Mouse (Mus musculus) left cerebral cortex, postnatal 10 days (tissue): ENCODE results near the gene Tmem102. TPM values are rescaled to one million over a fixed set of nuclear protein-coding genes. Genes with fewer than 3 reads are reported as not detected.

Source experiments
- DNase-seq, 2 experiments: peaks; one replicate each; pipeline ENCODE4 v3.0.0; 2021 to 2022; ENCODE audit warnings: low spot score in 2 of 2, mixed read lengths in 1 of 2; ENCODE audit errors: extremely low spot score in 1 of 2
- intact Hi-C: fragments of 180-260 bp; cut with DNase I; formaldehyde crosslinking; loops from one replicate; pipeline ENCODE4 v1.15.1; 2025
- total RNA-seq, 2 experiments: library from RNA; stranded (reverse); gene quantifications; 2 replicates each; pipeline ENCODE4 v1.2.3; 2021

Tmem102 gene
- not detected for total RNA-seq

DNA sequence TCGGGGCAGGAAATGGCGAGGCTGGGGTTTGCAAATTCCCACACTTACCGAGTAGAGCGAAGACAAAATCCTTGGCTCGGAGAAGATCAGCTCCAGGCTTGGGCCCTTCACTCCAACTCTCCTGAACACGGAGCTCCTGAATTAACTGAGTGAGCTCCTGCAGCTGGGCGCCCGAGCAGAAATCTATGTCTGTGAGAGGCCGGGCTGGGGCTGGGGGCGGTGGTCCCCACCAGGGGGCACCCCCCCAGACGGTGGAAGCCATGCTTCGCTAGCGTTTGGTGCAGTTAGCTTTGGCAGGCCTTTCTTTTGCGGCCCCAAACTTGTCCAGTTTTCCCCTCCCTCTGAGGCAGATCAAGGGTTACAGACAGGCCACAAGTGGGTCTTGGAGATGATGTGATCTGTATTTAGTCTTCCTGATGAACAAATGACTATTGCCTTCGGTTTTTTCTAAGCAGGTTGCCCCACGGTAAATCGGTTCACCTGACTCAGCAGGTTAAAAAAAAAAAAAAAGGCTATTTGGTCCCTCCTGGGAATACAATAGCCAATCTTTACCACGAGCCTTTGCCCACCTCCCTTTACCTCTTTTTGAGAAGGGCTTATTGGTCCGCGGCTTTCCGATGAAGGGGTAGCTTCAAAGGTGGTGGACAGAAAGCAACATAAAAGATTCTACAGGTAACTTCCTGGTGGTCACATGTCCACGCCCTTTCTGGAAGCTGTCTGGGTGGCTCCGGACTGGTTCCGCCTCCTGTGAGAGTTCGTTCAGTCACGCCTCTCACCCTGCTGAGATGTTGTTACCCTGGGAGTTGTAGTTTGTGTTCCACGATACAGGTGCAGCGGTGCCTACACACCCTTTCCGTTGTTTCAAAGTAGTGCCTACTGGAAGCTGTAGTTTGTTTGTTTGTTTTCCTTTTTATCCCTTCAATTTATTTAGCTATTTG is at the start of gene Tmem102:
Tmem102 (minus strand) TSS at position 653 of the 938 bp plus-strand sequence.
- intact Hi-C loops, result loop anchor here (5.0 kb wide), 2 partner anchors 32 to 72 kb away; partner anchors contain the start of genes Nlgn2, Tmem256 and Tmem95
- no peak for DNase-seq

DNA sequence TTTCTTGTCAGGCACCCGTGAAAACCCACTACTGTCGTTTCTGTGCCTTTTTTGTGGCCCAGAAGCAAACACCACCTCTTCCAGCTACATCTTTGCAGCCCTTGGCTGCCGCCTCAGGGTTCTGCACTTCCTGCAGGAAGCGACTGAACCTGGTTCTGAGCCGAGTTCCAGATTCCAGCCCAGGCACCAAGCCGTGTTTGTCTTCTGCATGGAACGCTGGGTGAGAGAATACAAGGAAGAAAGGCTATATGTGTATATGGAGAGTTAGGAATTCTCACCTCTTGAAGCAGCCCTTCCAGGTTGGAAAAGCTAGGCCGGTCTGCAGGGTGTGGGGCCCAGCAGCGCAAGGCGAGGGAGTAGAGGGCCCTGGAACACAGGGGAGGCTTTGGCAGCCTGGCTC is 49.3 kb upstream of the Tmem102 start:
- DNase-seq, result no peak
- intact Hi-C loops, result no loop called here

DNA sequence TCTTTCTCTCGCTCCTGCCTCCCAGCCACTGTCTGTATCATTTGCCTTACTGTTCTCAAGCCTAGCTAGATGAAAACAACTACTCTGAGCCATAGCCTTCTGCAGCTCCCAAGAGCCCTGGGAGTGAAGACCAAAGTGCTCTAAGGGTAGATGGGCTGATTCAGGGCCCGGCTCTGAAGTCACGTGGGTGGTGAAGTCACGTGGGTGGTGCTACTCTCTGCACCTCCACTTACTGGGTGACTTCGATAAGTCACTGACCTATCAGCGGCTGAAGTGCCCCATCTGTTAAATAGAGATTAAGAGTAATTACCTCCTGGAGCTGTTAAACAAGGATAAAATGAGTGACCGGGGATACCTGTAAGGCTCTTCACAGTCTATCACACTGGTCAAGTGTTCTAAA is 48.6 kb upstream of the Tmem102 start:
- DNase-seq, result no peak
- intact Hi-C loops, result no loop called here

DNA sequence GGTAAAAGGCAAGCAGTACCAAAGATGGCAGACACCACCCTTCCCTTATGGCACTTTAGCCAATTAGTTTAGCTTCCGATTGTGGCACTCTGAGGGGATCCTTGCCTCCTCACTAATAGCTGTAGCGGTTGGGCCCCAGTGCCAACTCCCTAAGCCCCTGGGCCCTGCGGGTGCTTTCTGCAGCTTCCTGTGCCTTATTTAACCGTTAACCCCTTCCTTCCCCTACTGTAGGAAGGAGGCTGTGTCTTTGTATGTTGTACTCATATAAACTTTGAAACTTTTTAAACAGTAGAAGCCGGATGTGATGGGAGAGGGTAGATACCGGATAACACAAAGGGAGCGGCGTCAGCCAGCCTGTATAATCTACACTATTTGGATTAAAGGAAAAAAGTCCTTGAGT is 45.3 kb upstream of the Tmem102 start:
- intact Hi-C loops, result no loop called here
- DNase-seq, result no peak

DNA sequence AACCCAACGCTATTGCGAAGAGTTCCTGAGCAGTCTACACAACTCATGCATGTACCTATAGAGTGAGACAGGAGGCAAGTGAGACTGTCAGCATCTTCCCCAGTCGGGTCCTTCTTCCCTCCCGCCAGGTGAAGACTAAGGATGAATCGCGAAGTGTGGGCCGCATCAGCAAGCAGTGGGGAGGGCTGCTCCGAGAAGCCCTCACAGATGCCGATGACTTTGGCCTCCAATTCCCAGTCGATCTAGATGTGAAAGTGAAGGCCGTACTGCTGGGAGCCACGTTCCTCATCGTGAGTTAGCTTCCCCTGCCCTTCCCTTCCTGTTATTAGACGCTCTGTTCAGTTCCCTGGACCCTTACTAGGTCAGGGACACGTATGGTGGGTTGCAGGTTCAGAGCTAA is 44.5 kb upstream of the Tmem102 start:
- intact Hi-C loops, result no loop called here
- no peak for DNase-seq

DNA sequence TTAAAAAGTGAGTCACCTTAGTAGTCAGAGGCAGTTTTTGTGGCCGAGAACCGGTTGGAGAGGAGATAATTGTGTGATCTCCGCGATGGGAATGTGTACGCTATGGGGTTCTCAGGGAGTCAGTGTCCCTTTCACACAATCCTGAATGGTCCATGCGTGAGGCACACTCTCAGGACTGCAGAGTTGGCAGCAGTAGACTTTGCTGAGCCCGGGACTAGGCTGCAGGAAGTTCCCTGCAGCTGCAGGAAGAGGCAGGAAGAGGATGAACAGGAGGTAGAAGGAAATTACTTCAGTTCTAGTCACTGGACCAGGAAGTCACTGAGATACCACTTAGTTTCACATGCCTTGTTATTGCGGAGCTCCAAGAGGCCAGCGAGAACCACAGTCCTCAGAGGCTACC is 43.7 kb upstream of the Tmem102 start:
- intact Hi-C loops, result no loop called here
- no peak for DNase-seq

DNA sequence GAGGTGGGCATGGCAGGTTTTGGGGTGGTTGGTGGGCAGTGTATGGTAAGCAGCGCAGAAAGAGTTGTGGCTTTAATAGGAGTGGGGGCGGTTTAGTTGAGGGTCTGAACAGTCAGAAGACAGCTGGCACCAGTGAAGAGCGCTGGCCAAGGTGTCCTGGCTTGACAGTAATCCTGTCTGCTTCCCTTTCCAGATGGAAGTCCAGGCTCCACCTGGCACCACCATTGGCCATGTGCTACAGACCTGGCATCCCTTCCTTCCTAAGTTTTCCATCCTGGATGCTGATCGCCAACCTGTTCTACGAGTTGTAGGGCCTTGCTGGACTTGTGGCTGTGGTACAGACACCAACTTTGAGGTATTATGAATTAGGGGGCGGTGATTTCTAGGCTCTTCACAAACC is 42.6 kb upstream of the Tmem102 start:
- DNase-seq, result no peak
- intact Hi-C loops, result no loop called here

DNA sequence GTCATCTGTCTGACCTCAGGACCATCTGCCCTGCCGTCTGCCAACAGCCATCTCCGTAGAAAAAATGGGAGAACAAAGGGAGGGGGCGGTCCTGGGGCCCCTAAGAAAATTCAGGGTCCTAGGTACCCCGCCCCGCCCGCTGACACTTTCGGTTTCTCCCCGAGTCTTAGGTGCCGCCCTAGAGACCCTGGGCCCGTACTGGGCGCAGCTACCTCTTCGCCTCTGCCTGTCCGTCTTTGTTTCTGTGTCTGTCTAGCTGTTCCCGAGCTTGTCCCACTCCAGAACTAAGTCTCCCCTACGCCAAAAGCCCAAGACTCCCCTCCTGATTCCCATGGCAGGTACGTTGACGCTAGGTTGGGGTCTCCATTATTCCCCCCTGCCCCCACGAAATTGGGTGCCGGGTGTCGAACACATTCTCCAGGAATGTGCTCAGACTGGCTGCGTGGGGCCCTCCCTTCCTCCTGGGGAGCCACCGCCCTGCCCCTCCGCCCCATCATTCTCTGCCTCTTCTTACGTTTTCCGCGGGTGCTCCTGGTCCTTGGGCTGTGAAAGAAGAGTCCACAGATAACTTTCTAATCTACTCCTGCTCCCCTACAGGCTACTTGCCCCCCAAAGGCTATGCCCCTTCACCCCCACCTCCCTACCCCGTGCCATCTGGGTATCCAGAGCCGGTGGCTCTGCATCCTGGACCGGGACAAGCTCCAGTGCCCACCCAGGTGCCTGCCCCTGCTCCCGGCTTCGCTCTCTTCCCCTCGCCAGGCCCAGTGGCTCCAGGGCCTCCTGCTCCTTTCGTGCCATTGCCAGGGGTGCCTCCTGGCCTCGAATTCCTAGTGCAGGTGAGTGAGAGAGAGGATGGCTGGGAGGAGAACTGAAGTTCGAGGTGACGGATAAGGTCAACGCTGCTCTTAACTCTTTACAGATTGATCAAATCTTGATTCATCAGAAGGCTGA is 41.6 kb upstream of the Tmem102 start:
- intact Hi-C loops, result no loop called here
- no peak for DNase-seq

DNA sequence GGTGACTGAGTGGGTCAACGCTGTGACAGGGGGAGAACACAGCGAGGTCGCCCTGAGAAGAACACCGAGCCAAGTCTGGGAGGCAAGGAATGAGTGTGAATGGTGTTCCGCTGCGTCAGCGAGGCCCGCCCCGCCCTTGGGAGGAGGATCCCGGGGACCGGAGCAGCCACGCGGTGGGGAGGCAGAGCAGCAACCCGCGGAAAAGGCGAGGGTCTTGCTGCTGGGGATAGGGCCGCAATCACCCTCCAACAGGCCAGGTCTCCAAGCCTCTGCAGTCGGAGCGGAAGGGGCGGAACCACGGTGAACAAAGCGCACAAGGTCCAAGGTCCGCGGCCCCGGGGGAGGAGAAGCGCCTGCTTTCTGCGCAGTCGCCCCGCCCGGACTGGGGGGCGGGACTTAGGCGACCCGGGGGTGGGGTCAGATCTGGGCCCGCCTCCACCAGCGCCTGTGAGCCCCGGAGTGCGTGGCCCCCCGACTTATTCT is 40.8 kb upstream of the Tmem102 start, which contains the start of gene Plscr3:
Plscr3 (plus strand) TSS at position 179 of the 483 bp plus-strand sequence.
- DNase-seq, result peak; percentile 76 to 94
- intact Hi-C loops, result no loop called here

DNA sequence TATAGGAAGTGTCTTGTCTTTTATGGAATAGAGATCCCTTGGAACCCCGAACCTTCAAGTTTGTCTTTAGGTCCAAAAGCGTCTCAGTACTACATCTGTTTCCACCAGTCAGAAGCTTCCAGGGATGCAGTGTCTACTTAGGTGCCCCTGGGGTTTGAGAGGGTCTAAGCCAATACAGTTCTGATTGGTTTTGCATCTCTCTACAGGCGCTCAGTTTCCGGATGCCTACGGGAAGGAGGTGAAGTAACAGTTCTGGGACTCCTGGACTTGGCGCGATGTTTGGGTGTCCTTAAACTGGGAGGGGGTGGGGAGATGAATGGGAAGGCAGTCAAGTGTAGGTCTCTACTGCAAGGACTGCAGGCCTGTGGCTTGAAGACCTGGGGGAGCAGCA is 33.3 kb upstream of the Tmem102 start:
- no peak for DNase-seq
- intact Hi-C loops, result loop anchor here (5.0 kb wide), 2 partner anchors 36 to 81 kb away; partner anchors contain the start of genes Fgf11 and Polr2a

DNA sequence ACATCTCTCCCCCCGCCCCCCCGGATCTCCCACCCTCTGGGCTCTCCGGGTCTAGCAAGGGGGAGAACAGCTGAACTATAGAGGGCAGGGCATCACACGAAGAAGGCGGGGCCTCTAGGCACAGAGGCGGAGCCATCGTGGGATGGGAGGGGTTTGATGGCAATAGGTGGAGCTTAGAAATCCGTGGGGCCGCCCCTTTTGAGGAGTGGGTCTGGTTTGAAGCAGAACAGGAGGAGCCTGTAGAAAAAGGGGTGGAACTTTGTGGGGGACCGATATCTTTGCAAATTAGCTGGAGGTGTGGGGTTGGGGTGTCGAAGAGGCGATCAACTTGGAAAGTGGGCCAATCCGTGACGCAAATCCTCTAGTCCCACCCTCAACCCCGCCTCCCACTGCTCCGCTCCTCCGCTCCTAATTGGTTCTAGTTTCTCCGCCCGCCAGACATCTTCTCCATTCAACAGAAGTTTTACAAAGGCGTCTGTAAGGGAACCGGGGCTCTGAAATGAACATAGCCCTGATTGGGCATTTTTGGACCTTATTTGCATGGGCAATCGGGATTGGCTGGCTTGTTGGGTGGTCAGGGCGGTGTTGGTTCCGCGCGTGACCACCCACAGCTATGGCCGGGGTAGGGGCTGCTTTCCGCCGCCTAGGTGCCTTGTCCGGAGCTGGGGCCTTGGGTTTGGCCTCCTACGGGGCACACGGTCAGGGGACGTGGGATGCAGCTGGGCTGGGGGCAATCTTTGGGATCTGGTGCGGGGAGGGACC is 32.7 kb upstream of the Tmem102 start, which contains the start of gene Tmem256:
Tmem256 (plus strand) TSS at position 563 of the 762 bp plus-strand sequence.
- peak; percentile 96 to 98 for DNase-seq
- intact Hi-C loops, result loop anchor here (5.0 kb wide), 2 partner anchors 36 to 81 kb away; partner anchors contain the start of genes Fgf11 and Polr2a

DNA sequence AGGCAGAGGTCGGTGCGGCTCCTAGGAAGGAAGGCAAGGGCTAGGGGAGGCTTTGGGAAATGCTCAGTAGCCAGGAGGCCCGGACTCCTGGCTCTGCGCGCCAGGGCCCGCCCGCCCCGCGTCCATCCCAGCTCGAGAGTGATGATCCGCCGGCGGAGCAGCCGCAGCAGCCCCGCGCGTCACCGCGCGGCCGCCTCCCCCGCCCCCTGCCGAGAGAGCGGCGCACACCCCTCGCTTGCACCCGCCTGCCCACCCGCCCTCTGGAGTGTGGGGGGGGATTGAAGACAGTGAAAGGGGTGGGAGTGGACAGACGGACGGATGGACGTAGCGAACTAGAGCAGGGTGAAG is 32.2 kb upstream of the Tmem102 start, which contains the start of gene Nlgn2:
Nlgn2 (minus strand) TSS at position 181 of the 348 bp plus-strand sequence.
- peak in 1 of 2 experiments; percentile 91 for DNase-seq
- intact Hi-C loops, result loop anchor here (5.0 kb wide), 2 partner anchors 35 to 80 kb away; partner anchors contain the start of genes Fgf11 and Polr2a

DNA sequence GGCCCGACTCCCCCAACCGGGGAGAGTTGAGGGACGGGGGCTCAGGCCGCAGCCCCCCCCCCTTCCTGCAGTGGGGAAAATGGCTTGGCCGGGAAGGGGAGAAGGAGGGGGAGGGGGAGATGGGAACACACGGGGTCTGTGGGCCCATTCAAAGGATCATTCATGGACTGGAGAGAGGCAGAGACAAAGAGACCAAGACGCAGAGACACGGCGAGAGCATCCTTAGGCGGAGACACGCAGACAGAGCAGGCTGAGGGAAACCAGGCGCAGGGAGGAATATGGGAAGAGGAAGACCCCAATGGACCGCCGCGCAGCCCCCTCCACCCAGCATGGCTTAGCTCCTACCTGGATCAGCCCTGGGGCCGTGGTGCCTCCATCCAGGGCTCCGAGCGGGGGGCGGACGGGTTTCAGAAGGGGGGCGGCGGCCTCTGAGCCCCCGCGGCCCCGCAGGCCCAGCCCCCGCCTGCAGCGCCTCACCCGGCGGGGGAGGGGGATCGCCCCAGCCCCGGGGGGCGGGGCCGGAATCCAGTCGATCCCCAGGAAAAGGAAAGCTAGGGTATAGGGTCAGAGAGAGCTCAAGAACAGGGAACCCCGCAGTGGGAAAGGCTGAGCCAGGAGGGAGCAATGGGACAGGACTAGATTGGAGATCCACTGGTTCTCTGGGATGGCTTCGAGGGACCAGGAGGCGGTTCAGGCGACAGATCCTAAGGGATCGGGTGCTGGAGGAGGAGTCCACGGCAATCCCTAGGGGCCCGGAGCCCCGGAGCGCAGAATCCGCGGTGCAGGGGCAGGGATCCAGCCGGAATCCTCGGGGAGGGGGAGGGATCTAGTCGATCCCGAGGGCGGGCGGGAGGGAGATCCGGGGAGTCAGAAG is 31.5 kb upstream of the Tmem102 start:
- DNase-seq, result peak in 1 of 2 experiments; percentile 72
- intact Hi-C loops, result loop anchor here (5.0 kb wide), 2 partner anchors 35 to 80 kb away; partner anchors contain the start of genes Fgf11 and Polr2a

DNA sequence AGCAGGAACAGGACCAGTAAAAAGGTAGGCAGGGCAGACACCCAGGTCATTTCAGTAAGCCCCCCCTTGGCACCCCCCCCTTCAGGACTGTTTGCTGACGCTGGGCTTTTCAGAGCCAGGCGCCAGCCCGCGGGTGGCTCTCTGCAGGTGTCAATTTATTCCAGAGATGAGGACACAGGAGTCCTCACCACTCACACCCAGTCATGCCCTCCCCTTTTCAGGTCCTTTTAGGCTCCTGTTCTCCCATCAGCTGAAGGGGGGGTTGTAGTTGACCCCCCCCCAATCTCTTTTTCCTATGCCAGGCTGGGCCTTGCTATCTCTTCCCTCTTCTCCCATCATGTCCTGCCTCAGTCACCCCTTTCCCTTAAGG is 30.5 kb upstream of the Tmem102 start:
- no peak for DNase-seq
- intact Hi-C loops, result loop anchor here (5.0 kb wide), 2 partner anchors 34 to 79 kb away; partner anchors contain the start of genes Fgf11 and Polr2a

DNA sequence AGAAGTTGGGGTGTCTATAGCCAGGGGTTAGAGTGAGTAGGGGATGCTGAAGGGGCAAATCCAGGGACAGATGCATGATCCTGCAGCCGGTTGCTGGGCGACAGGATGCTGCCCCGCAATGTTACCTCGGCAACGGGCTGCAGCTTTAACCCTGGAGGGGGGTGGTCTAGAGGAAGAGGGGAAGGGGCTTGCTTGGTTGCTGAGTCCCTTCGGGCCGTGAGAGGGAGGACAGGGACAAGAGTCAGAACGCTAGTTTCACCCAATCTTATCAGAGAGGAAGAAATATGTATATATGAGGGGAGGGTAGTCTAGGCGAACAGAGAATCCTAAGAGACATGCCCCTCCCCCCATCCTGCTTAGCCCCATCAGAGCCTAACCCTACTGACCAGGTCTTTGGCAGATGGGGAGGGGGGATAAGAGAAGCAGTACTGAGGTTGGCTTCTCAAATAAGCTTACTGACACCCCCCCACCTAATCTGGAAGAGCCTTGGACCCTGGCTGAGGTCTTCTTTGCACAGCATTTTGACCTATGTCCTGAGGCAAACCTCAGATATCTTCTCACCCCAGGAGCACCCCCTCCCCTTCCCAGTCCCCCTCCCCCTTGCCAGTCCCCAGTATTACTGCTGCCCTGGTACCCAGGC is 30.0 kb upstream of the Tmem102 start:
- DNase-seq, result no peak

DNA sequence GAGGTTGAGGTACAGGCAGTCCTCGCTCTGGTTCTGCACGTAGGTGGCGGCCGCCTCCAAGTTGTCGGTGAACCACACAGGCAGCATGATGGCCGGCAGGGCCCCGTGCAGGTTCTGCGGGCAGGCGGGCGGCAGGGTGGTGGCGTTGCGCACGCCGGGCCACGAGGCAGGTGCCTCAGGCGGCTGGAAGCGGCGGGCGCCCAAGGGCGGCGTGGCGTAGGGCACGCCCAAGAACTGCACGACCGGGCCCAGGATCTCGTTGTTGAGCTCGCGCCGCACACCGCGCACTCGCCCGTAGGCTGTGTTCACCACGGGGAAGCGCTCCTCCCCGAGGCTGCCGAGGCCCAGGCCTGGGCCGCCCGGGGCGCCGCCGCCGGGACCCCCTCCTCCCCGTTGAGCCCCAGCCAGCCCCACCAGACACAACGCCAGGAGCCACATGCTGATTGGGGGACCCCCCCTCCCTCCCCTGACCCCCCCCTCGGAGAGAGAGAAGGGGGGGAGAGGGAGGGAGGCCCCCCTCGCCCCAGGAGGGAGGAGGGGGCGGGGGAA is 28.7 kb upstream of the Tmem102 start:
- intact Hi-C loops, result no loop called here
- DNase-seq, result no peak

More for the DNA sequence above, 30.0 kb upstream of the Tmem102 start:
- intact Hi-C loops, result loop anchor here (5.0 kb wide), 2 partner anchors 33 to 78 kb away; partner anchors contain the start of genes Fgf11 and Polr2a
